Mouse (Mus musculus) spleen, adult 2 months (tissue): ENCODE measurements at regions not wholly inside any gene's neighbourhood (a gene's known extent, or its start where the extent isn't known, plus 50 kb on each side); places are given as distances from the start of the nearest gene placed in this dataset.

Experiments
- DNase-seq, 2 experiments: peaks; one replicate each; pipeline versions ENCODE4 v3.0.0 to v3.0.0-alpha.2; 2012 to 2021; ENCODE audit warnings: low spot score in 2 of 2, low read depth in 1 of 2
- H3K27ac ChIP-seq: fragments of 200-500 bp; 2 replicates; pipeline ENCODE4 v1.5.1; 2012; ENCODE audit warnings: low read length, inconsistent platforms; ENCODE audit not compliant: insufficient read depth
- H3K27me3 ChIP-seq: fragments of 200-500 bp; 2 replicates; pipeline ENCODE4 v1.6.1; 2012; ENCODE audit warnings: mild to moderate bottlenecking, moderate library complexity, low read length, inconsistent platforms; ENCODE audit not compliant: control insufficient read depth, insufficient read depth
- H3K36me3 ChIP-seq: fragments of 200-500 bp; 2 replicates; pipeline ENCODE4 v1.6.1; 2012; ENCODE audit warnings: mild to moderate bottlenecking, low read length, inconsistent platforms; ENCODE audit not compliant: control insufficient read depth, insufficient read depth
- H3K4me1 ChIP-seq: fragments of 200-500 bp; 2 replicates; pipeline ENCODE4 v1.6.1; 2011; ENCODE audit warnings: inconsistent platforms; ENCODE audit not compliant: control insufficient read depth, insufficient read depth, insufficient read length
- H3K4me3 ChIP-seq: fragments of 200-500 bp; 2 replicates; pipeline ENCODE4 v1.5.1; 2011; ENCODE audit warnings: mild to moderate bottlenecking, inconsistent platforms; ENCODE audit not compliant: insufficient read depth, insufficient read length; ENCODE audit errors: extremely low read depth
- CTCF ChIP-seq: fragments of 200-500 bp; IDR thresholded peaks from 2 replicates; pipeline ENCODE4 v1.5.1; 2011; ENCODE audit warnings: mild to moderate bottlenecking, inconsistent platforms; ENCODE audit not compliant: insufficient read depth, insufficient read length, insufficient replicate concordance; ENCODE audit errors: extremely low read depth
- POLR2A ChIP-seq: fragments of 200-500 bp; IDR thresholded peaks from 2 replicates; pipeline ENCODE4 v1.6.1; 2011; ENCODE audit warnings: low read depth, low read length, inconsistent platforms
- WGBS: fragments of 180-500 bp; shearing (Covaris S2); methylation state at CpG from one replicate; pipeline ENCODE4 v1.1.7; 2018; 5-methylcytosine and 5-hydroxymethylcytosine counted together

GRCm38 (mm10) chr1:136779384-136779783 is 154.7 kb downstream of the Zfp281 start:
- DNase-seq: no peak
- 90% methylated on average over 8 of the region's 8 CpGs for WGBS
- no peak overlapping the region for H3K4me3 ChIP-seq
- H3K27ac ChIP-seq: no peak overlapping the region
- TF ChIP-seq CTCF: no peak
- no peak for TF ChIP-seq POLR2A
- 0 out of 2 replicates have a peak, but pooled peaks cover 1% of the 10 kb centered on the region for H3K27me3 ChIP-seq
- H3K4me1 ChIP-seq: no peaks in the 10 kb centered on the region
- no peaks in the 10 kb centered on the region for H3K36me3 ChIP-seq

GRCm38 (mm10) chr1:136781561-136782025 is 156.9 kb downstream of the Zfp281 start:
- no peak for DNase-seq
- Histone ChIP-seq H3K36me3 (no peaks in the 10 kb centered on the region), H3K27ac (no peak overlapping the region), H3K4me1 (no peaks in the 10 kb centered on the region), H3K27me3 (no peaks in the 10 kb centered on the region), H3K4me3 (no peak overlapping the region)
- TF ChIP-seq CTCF: no peak
- no peak for TF ChIP-seq POLR2A
- 77% methylated on average over 18 of the region's 18 CpGs for WGBS

- DNase-seq: no peak
- H3K27ac ChIP-seq: no peak overlapping the region
- no peak overlapping the region for H3K4me3 ChIP-seq
- H3K27me3 ChIP-seq: no peaks in the 10 kb centered on the region
- no peaks in the 10 kb centered on the region for H3K36me3 ChIP-seq
- no peaks in the 10 kb centered on the region for H3K4me1 ChIP-seq
- WGBS: 61% methylated on average over 10 of the region's 10 CpGs
- no peak for TF ChIP-seq POLR2A
- TF ChIP-seq CTCF: no peak
Observed at GRCm38 (mm10) chr1:136782261-136782660, 157.6 kb downstream of the Zfp281 start.

GRCm38 (mm10) chr1:136784178-136784577 is 159.5 kb downstream of the Zfp281 start:
- no peak overlapping the region for H3K27ac ChIP-seq
- no peak overlapping the region for H3K4me3 ChIP-seq
- no peaks in the 10 kb centered on the region for H3K36me3 ChIP-seq
- 25% methylated on average over 9 of the region's 9 CpGs for WGBS
- no peak for DNase-seq
- no peaks in the 10 kb centered on the region for H3K27me3 ChIP-seq
- H3K4me1 ChIP-seq: no peaks in the 10 kb centered on the region
- TF ChIP-seq CTCF: no peak
- no peak for TF ChIP-seq POLR2A

GRCm38 (mm10) chr1:136788979-136789513 is 164.3 kb downstream of the Zfp281 start:
- TF ChIP-seq POLR2A (no peak), CTCF (no peak)
- no peaks in the 10 kb centered on the region for H3K4me1 ChIP-seq
- H3K4me3 ChIP-seq: no peak overlapping the region
- DNase-seq: no peak
- no peaks in the 10 kb centered on the region for H3K36me3 ChIP-seq
- no peak overlapping the region for H3K27ac ChIP-seq
- H3K27me3 ChIP-seq: no peaks in the 10 kb centered on the region
- WGBS: 85% methylated on average over 30 of the region's 30 CpGs

GRCm38 (mm10) chr1:136791641-136792040 is 166.9 kb downstream of the Zfp281 start:
- TF ChIP-seq CTCF (no peak), POLR2A (no peak)
- 85% methylated on average over 1 of the region's 1 CpGs for WGBS
- no peaks in the 10 kb centered on the region for H3K27me3 ChIP-seq
- H3K36me3 ChIP-seq: no peaks in the 10 kb centered on the region
- H3K27ac ChIP-seq: no peak overlapping the region
- no peak overlapping the region for H3K4me3 ChIP-seq
- DNase-seq: no peak
- no peaks in the 10 kb centered on the region for H3K4me1 ChIP-seq
